Mouse (Mus musculus) limb, embryonic 13.5 days (tissue): ENCODE results near the gene Appbp2. TPM values are rescaled to one million over a fixed set of nuclear protein-coding genes. Genes with fewer than 3 reads are reported as not detected.

Experiments used
- ATAC-seq: fragments of 200-750 bp; cut with Nextera tagmentation; 2 replicates; pipeline ENCODE4 v1.8.0; 2017; ENCODE audit warnings: low read depth, moderate number of reproducible peaks, moderate TSS enrichment; ENCODE audit not compliant: low FRiP score
- H3K27ac ChIP-seq: fragments of 300-500 bp; sonication (generic); 2 replicates; pipeline ENCODE4 v1.5.1; 2015; ENCODE audit warnings: inconsistent platforms, mild to moderate bottlenecking, moderate library complexity
- H3K27me3 ChIP-seq: fragments of 300-500 bp; sonication (generic); 2 replicates; pipeline ENCODE4 v1.6.1; 2015; ENCODE audit warnings: mild to moderate bottlenecking, inconsistent platforms
- H3K36me3 ChIP-seq: fragments of 300-500 bp; sonication (generic); 2 replicates; pipeline ENCODE4 v1.6.1; 2015; ENCODE audit warnings: inconsistent platforms, mild to moderate bottlenecking, moderate library complexity
- H3K4me1 ChIP-seq: fragments of 300-500 bp; sonication (generic); 2 replicates; pipeline ENCODE4 v1.6.1; 2015; ENCODE audit warnings: inconsistent platforms
- H3K4me2 ChIP-seq: fragments of 300-500 bp; sonication (generic); replicated peaks from 2 replicates; pipeline ENCODE4 v1.6.1; 2015; ENCODE audit warnings: inconsistent platforms, mild to moderate bottlenecking, moderate library complexity
- H3K4me3 ChIP-seq: fragments of 300-500 bp; sonication (generic); 2 replicates; pipeline ENCODE4 v1.5.1; 2015; ENCODE audit warnings: moderate library complexity, mild to moderate bottlenecking, inconsistent platforms
- H3K9ac ChIP-seq: fragments of 300-500 bp; sonication (generic); 2 replicates; pipeline ENCODE4 v1.6.1; 2015; ENCODE audit warnings: mild to moderate bottlenecking, inconsistent platforms
- H3K9me3 ChIP-seq: fragments of 300-500 bp; sonication (generic); 2 replicates; pipeline ENCODE4 v1.6.1; 2016; ENCODE audit warnings: inconsistent platforms
- WGBS: fragments of 180-500 bp; shearing (Covaris S2); methylation state at CpG from one replicate; pipeline ENCODE4 v1.1.7; 2015; 5-methylcytosine and 5-hydroxymethylcytosine counted together
- polyA plus RNA-seq: library from polyadenylated mRNA; unstranded; fragments of >200 nt; fragmentation: Nextera tagmentation; extraction: Ambion mirVana; gene quantifications from 2 replicates; pipeline ENCODE4 v1.2.1, GENCODE M21; 2015

The Appbp2 gene
- polyA plus RNA-seq, 1 experiment from 2014 or later: 44.9 TPM

DNA sequence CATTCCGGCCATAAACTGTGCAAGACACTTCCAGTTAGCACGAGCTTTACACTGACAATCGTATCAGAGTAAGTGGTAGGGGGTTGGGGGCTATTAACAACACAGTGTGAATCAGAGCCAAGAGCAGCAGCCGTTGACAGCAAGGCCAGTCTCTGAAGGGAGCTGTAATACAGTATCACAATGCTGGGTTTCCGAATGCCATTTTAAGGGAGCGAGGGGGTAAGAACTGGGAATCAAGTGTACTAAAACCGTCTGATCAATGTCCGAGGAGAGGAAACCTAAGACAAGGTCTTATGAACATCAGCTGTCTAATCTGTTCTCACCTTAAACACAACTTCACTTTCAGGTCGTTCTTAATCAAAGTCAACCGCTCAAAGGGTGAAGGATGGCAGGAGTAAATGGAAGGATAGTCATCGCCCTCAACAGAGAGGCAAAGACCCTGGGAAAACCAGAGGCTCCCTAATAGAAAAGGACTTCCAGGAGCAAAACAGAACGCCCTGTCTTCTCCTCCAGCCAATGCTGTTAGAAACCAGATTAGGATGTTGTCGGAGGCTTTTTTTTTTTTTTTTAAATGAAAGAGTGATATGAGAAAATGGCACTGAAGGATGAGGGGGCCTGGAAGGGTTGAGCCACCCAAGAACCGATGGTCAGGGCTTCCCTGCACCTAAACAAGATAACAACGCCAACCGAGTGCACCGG lies 96.0 kb downstream of the Appbp2 start:
- no peaks in the 10 kb centered on the region for H3K36me3 ChIP-seq
- peaks cover 11% of the 10 kb centered on the region for H3K4me1 ChIP-seq
- no peak for ATAC-seq
- H3K27ac ChIP-seq: peak overlapping the region; percentile 67; the same call in 1 of the 2 replicates
- H3K4me2 ChIP-seq: peak overlapping the region; percentile 68
- no peaks in the 10 kb centered on the region for H3K27me3 ChIP-seq
- WGBS: 1% methylated on average over 17 of the region's 17 CpGs
- H3K9ac ChIP-seq: peak overlapping the region; percentile 81
- peak overlapping the region; percentile 77 for H3K4me3 ChIP-seq
- H3K9me3 ChIP-seq: no peaks in the 10 kb centered on the region

Other genes with a start within 250 kb of the Appbp2 start
- 3.7 and 4.5 TPM in 2 replicates for gene Usp32, start 95.0 kb downstream of the Appbp2 start, polyA plus RNA-seq
- 0.40 and 0.52 TPM in 2 replicates for gene 1700125H20Rik, start 64.7 kb downstream of the Appbp2 start, polyA plus RNA-seq
- 18.4 and 19.6 TPM in 2 replicates for gene Ppm1d, start 76.1 kb upstream of the Appbp2 start, polyA plus RNA-seq
- 25.5 and 30.3 TPM in 2 replicates for gene Bcas3, start 118.0 kb upstream of the Appbp2 start, polyA plus RNA-seq